8 mouse cellular contexts compared by ENCODE assay signal in genomic region chr10:80131952-80132350, GRCm38 (mm10). TPM values are rescaled to one million over a fixed set of nuclear protein-coding genes. Genes with fewer than 3 reads are reported as not detected.
DNase-seq lines count a peak whose midpoint lies in the region; ATAC-seq and TF ChIP-seq lines count a peak whose summit lies in the region.

No protein-coding gene starts in this region.

- H3K4me1 ChIP-seq in heart, embryonic 15.5 days (replicated peaks): peaks cover 40% of the 10 kb centered on the region
- H3K4me1 ChIP-seq in forebrain, postnatal 0 days (ENCODE audit: insufficient read depth): peaks cover 5% of the 10 kb centered on the region; the same call in 1 of the 2 replicates
- H3K4me1 ChIP-seq in midbrain, embryonic 13.5 days (replicated peaks): peaks cover 33% of the 10 kb centered on the region

- ATAC-seq in heart, embryonic 15.5 days (replicated peaks; ENCODE audit: insufficient number of reproducible peaks, insufficient read depth, low FRiP score, low read depth): no peak
- peak; percentile 23 for ATAC-seq in forebrain, postnatal 0 days
- ATAC-seq in midbrain, embryonic 13.5 days: no peak

- H3K27me3 ChIP-seq in heart, embryonic 15.5 days: peaks cover 8% of the 10 kb centered on the region
- H3K27me3 ChIP-seq in forebrain, postnatal 0 days (ENCODE audit: insufficient read depth, low read length): no peaks in the 10 kb centered on the region
- H3K27me3 ChIP-seq in midbrain, embryonic 13.5 days: peaks cover 23% of the 10 kb centered on the region

- no peak overlapping the region for H3K9ac ChIP-seq in heart, embryonic 15.5 days
- peak overlapping the region; percentile 18 for H3K9ac ChIP-seq in forebrain, postnatal 0 days
- H3K9ac ChIP-seq in midbrain, embryonic 13.5 days (replicated peaks): peak overlapping the region; percentile 53; the same call in 1 of the 2 replicates

- no peak overlapping the region for H3K27ac ChIP-seq in heart, embryonic 15.5 days
- H3K27ac ChIP-seq in forebrain, postnatal 0 days (ENCODE audit: low read depth, low read length): peak overlapping the region; percentile 36; the same call in 1 of the 2 replicates
- no peak overlapping the region; the same call in 1 of the 2 replicates for H3K27ac ChIP-seq in midbrain, embryonic 13.5 days

- no peak for TF ChIP-seq CTCF in forebrain, postnatal 0 days (IDR thresholded peaks at IDR 0.05; ENCODE audit: low read depth)

- peaks cover 47% of the 10 kb centered on the region for H3K36me3 ChIP-seq in heart, embryonic 15.5 days
- peaks cover 87% of the 10 kb centered on the region for H3K36me3 ChIP-seq in forebrain, postnatal 0 days (ENCODE audit: insufficient read depth)
- peaks cover 95% of the 10 kb centered on the region for H3K36me3 ChIP-seq in midbrain, embryonic 13.5 days

- H3K4me2 ChIP-seq in heart, embryonic 15.5 days: peak overlapping the region; percentile 8; the same call in 1 of the 2 replicates
- H3K4me2 ChIP-seq in forebrain, postnatal 0 days (ENCODE audit: low read depth): peak overlapping the region; percentile 34
- H3K4me2 ChIP-seq in midbrain, embryonic 13.5 days (replicated peaks): peak overlapping the region; percentile 29

- no peak overlapping the region for H3K4me3 ChIP-seq in heart, embryonic 15.5 days
- H3K4me3 ChIP-seq in forebrain, postnatal 0 days (ENCODE audit: low read depth, low read length): no peak overlapping the region
- peak overlapping the region; percentile 14; the same call in 1 of the 2 replicates for H3K4me3 ChIP-seq in midbrain, embryonic 13.5 days (replicated peaks)

- H3K9me3 ChIP-seq in heart, embryonic 15.5 days (replicated peaks): no peaks in the 10 kb centered on the region
- no peaks in the 10 kb centered on the region for H3K9me3 ChIP-seq in forebrain, postnatal 0 days (ENCODE audit: low read length)
- H3K9me3 ChIP-seq in midbrain, embryonic 13.5 days: no peaks in the 10 kb centered on the region

- WGBS in heart, embryonic 15.5 days: 65% methylated on average over 27 of the region's 27 CpGs
- WGBS in forebrain, postnatal 0 days: 34% methylated on average over 27 of the region's 27 CpGs
- 26% methylated on average over 27 of the region's 27 CpGs for WGBS in midbrain, embryonic 13.5 days

- no peak for DNase-seq in heart, adult 9 months (ENCODE audit: low spot score in 2 of 2)
- peak; percentile 58 for DNase-seq in embryo, embryonic 10 days (ENCODE audit: low spot score)
- DNase-seq in forebrain, postnatal 0 days: no peak
- no peak for DNase-seq in spleen, postnatal 36 days (ENCODE audit: low spot score in 2 of 2)
- DNase-seq in right cerebral cortex, postnatal 4 days: no peak
- no peak for DNase-seq in urinary bladder, postnatal 14 days (ENCODE audit: low spot score)

RNA-seq across cellular contexts. Expression of gene Atp5d, which starts 6.5 kb away (rescaled TPM):
- 861 and 962 TPM in 2 replicates for polyA plus RNA-seq in heart, embryonic 15.5 days (2015; fragmentation: Nextera tagmentation; extraction: Ambion mirVana)
- total RNA-seq in forebrain, postnatal 0 days (2014; rRNA removed): 154 and 193 TPM in 2 replicates
- polyA plus RNA-seq in forebrain, postnatal 0 days (2015; fragmentation: Nextera tagmentation; extraction: Ambion mirVana): 633 and 650 TPM in 2 replicates
- 391 and 394 TPM in 2 replicates for polyA plus RNA-seq in midbrain, embryonic 13.5 days (2015; fragmentation: Nextera tagmentation; extraction: Ambion mirVana)

RNA-seq across cellular contexts. Expression of gene Cbarp, which starts 8.7 kb away (rescaled TPM):
- 1.7 and 2.9 TPM in 2 replicates for polyA plus RNA-seq in heart, embryonic 15.5 days (2015; fragmentation: Nextera tagmentation; extraction: Ambion mirVana)
- total RNA-seq in forebrain, postnatal 0 days (2014; rRNA removed): 114 and 151 TPM in 2 replicates
- polyA plus RNA-seq in forebrain, postnatal 0 days (2015; fragmentation: Nextera tagmentation; extraction: Ambion mirVana): 57.5 and 68.2 TPM in 2 replicates
- 40.6 and 45.3 TPM in 2 replicates for polyA plus RNA-seq in midbrain, embryonic 13.5 days (2015; fragmentation: Nextera tagmentation; extraction: Ambion mirVana)

RNA-seq across cellular contexts. Expression of gene Midn, which starts 16.1 kb away (rescaled TPM):
- 11.6 and 16.8 TPM in 2 replicates for polyA plus RNA-seq in heart, embryonic 15.5 days (2015; fragmentation: Nextera tagmentation; extraction: Ambion mirVana)
- total RNA-seq in forebrain, postnatal 0 days (2014; rRNA removed): 91.5 and 120 TPM in 2 replicates
- 19.3 and 21.3 TPM in 2 replicates for polyA plus RNA-seq in forebrain, postnatal 0 days (2015; fragmentation: Nextera tagmentation; extraction: Ambion mirVana)
- polyA plus RNA-seq in midbrain, embryonic 13.5 days (2015; fragmentation: Nextera tagmentation; extraction: Ambion mirVana): 35.9 and 40.6 TPM in 2 replicates

RNA-seq across cellular contexts. Expression of gene Stk11, which starts 16.3 kb away (rescaled TPM):
- polyA plus RNA-seq in heart, embryonic 15.5 days (2015; fragmentation: Nextera tagmentation; extraction: Ambion mirVana): 10.0 and 14.2 TPM in 2 replicates
- 77.2 and 77.8 TPM in 2 replicates for total RNA-seq in forebrain, postnatal 0 days (2014; rRNA removed)
- 13.6 and 14.8 TPM in 2 replicates for polyA plus RNA-seq in forebrain, postnatal 0 days (2015; fragmentation: Nextera tagmentation; extraction: Ambion mirVana)
- polyA plus RNA-seq in midbrain, embryonic 13.5 days (2015; fragmentation: Nextera tagmentation; extraction: Ambion mirVana): 17.7 and 20.7 TPM in 2 replicates

RNA-seq across cellular contexts. Expression of gene Sbno2, which starts 26.6 kb away (rescaled TPM):
- polyA plus RNA-seq in heart, embryonic 15.5 days (2015; fragmentation: Nextera tagmentation; extraction: Ambion mirVana): 8.3 and 13.9 TPM in 2 replicates
- 19.2 and 24.2 TPM in 2 replicates for total RNA-seq in forebrain, postnatal 0 days (2014; rRNA removed)
- polyA plus RNA-seq in forebrain, postnatal 0 days (2015; fragmentation: Nextera tagmentation; extraction: Ambion mirVana): 4.6 and 6.8 TPM in 2 replicates
- 13.4 and 15.3 TPM in 2 replicates for polyA plus RNA-seq in midbrain, embryonic 13.5 days (2015; fragmentation: Nextera tagmentation; extraction: Ambion mirVana)

Comparison
In these comparisons a context has a peak if more than half of its experiments do, and no peak if none do; other contexts are left out.
1. RNA of gene Cbarp, which starts 8.7 kb away (polyA plus RNA-seq): 57.5 to 68.2 TPM in forebrain, postnatal 0 days and 40.6 to 45.3 TPM in midbrain, embryonic 13.5 days; 1.7 to 2.9 TPM in heart, embryonic 15.5 days; every median in the first group is over 10 times any median in the second.
2. Peak in every context shown above with its lines, with median percentiles within 50 percentile points of each other: H3K4me2 ChIP-seq.